Mouse (Mus musculus) embryo, embryonic 11 days (tissue): ENCODE data around the gene Acadvl.

Source experiments
- DNase-seq: peaks from one replicate; pipeline ENCODE4 v3.0.0-alpha.2; 2015

Acadvl gene

DNA sequence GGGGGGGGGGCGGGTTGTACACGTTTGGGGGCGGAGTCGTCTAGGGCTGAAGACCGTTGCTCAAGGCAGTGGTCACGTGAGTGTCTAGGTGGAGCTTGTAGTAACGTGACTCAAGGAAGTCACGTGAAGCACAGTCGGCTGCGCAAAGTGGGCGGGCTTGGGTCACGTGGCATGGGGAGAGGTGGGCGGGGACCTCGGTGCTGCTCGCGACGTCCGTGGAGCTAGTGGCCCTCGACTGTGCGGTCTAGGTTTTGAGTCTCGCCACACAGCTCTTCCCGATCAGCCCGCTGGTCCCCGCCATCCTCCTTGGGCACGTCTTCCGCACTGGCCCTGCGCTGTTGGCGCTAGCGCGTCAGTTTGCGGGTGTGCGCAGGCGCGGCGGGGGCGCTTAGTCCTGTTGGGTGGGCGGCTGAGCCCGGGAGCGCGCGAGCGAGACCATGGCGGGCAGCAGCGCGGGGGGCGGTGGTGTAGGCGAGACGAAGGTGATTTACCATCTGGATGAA is 14.8 kb downstream of the Acadvl start, which contains the start of gene Dvl2:
Dvl2 (plus strand) TSS at position 200 of the 503 bp plus-strand sequence.
- peak; percentile 97 for DNase-seq

DNA sequence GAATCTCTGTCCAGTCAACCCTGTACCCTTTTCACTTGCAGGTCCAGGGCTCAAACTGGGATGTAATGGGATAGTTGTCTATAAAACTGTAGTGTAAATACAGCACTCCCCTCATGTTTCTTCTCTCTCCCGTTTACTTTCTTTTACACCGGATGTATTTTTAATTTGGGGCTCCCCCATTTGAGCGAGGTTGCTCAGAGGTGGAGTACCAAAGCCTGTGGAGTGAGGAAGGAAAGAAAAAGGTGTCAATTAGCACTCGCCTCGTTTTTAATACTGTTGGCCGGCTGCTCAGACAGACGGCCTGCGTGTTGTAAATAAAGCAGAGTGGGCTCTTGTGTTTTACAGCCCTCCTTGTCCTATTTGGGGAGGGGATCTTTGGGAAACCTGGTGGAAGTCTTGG is 15.5 kb downstream of the Acadvl start:
- DNase-seq, result no peak

DNA sequence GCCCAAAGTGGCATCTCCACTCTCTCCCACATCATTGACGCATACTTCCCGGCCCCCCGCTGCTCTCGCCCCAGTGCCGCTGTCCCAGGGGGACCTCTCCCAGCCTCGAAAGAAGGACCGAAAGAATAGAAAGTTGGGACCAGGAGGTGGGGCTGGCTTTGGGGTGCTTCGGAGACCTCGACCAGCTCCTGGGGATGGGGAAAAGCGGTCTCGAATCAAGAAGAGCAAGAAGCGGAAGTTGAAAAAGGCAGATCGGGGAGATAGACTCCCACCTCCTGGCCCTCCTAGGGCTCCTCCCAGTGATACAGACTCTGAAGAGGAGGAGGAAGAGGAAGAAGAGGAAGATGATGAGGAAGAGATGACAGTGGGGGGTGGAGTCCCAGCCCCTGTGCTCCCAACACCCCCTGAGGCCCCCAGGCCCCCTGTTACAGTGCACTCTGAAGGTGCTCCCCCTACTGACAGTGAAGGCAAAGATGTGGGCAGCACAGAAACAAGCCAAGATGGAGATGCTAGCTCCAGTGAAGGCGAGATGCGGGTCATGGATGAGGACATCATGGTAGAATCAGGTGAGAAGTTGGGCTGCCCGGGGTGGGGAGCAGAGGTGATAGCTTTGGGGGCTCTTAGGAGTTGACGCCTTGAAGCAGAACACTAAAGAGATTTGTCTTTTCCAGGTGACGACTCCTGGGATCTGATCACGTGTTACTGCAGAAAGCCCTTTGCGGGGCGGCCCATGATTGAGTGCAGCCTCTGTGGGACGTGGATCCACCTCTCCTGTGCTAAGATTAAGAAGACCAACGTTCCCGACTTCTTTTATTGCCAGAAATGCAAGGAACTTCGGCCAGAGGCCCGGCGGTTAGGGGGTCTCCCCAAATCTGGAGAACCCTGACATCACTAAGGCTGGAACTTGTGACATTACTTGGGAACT is 16.4 kb downstream of the Acadvl start:
- no peak for DNase-seq

DNA sequence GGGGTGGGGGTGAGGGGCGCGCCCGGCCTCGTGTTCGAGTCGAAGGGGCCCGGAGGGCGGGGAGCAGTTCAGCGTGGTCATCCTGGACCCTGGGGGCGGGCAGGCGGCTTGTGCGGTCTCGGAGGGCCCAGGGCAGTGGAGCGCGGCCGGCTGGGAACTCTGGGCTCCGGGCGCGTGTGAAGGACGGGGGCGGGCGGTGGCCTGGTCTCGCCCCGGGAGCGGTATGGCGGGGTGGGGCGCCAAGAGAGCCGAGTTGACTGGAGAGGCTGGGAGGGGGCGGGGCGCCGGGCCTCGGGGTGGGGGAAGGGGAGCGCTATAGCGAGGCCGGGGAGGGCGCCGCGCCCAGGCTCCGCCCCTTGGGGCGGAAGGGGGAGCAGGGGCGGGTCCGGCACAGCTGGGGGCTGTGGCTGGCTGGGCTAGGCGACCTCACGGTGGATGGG is 18.1 kb downstream of the Acadvl start:
- DNase-seq, result peak; percentile 93

DNA sequence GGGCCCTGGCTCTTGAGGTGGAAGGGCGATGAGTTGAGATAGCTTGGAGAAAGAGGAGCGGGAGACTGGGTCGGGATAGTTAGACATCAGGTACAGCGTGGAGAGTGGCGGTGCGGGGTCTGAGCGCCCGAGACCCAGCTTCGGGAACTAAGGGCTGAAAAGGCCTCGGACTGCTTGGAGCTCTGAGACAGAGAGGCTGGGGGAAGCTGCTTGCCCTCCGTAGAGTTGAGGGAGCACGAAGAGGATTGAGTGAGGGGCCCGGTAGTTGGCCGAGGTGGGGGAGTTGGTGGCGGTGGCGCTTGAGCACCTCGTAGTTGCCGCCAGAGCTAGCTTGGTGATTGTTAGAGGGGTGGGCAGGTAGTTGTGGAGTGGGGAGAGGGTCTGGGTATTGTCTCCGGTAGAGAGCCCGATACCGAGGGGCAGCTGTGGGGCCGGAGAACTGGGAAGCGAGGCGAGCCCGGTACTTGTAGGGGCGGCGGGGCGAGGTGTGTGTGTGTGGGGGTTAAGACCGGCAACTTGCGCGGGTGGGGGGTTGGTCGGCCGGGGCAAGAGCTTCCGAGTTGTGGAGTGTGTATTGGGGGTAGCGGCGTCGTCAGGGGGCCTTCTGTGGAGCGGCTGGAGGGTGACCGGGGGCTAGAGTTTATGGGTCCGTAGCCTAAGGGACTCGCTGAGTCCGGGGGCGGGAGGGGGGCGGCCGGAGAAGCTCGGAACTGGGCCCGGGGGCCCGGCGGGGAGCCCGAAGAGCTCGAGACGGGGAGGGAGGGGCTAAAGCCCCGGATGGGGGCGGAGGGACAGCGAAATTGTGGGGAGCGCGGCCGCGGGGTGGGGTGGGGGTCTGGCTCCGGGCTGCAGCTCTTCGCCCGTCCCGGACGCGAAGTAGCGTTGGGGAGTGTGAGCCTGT is 18.8 kb downstream of the Acadvl start:
- DNase-seq, result peak; percentile 71

DNA sequence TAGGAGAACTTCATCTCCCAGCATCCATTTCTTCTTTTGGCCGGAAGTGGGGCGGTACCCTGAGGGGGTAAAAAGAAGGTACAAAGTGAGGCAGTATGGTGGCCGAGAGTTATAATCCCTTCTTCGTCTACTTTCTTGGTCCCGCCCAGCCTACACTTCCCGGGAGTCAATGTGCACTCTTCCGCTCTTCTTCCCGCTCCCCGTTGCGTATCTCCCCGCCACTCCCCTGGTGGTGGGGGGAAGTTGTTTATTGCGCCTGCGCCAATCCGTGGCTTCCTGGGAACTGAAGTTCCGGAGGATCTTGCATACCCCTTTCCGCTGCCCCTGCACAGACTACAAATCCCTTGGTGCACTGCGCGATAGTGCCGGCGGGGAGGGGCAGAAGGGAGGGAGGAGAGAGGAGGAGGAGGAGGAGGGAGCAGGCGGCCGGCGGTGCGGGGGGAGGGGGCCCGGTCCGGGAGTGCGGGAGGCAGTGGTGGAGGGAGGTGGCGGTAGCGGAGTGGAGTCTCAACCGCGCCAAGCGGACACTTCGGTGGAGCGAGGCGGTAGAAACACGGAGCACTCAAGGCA is 19.7 kb downstream of the Acadvl start, which contains the start of gene Phf23:
Phf23 (plus strand) TSS at position 387 of the 570 bp plus-strand sequence.
- peak; percentile 98 for DNase-seq

DNA sequence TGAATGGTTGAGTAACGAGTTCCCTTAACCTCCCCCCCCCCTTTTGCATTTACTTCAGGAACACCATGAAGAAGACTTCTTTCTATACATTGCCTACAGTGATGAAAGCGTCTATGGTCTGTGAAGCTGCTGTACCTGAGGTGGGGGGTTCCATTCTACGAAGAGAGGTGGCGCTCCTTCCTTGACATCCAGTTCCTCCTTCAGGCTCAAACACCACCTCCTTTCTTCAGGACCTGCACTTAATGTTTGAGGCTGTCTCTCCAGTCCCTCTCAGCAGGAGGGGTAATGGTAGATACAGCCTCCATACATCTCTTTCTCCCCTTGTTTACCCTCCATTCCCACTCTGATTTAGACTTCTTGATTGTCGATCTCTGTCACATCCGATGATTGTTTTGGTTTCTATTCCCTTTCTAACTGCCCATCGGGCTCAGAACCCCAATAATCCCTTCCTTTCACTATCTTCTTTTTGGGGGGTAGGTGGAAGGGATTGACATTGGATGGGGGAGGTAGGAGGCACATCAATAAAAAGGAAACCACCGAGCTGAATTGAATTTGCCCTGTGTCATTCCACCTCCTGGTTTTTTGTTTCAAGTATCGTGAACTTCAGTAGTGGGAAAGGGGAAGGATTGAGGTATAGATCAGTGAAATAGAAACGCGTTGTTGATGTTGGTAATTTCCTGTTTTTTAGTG is 20.7 kb downstream of the Acadvl start:
- DNase-seq, result no peak

DNA sequence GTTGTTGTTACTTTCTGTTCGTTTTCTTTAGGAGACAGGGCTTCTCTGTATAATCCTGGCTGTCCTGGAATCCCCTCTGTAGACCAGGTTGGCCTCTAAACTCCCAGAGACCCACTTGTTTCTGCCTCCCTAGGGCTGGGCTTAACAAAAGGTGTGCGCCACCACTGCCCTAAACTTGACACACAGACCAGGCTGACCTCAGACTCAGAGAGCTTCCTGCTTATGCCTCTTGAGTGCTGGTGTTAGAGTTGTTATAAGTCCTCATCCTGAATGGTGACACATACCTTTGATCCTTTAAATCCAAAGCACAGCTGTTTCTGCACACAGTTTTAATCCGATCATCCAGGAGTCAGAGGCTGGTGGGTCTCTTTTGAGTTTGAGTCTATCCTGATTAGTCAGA is 22.3 kb downstream of the Acadvl start:
- no peak for DNase-seq

DNA sequence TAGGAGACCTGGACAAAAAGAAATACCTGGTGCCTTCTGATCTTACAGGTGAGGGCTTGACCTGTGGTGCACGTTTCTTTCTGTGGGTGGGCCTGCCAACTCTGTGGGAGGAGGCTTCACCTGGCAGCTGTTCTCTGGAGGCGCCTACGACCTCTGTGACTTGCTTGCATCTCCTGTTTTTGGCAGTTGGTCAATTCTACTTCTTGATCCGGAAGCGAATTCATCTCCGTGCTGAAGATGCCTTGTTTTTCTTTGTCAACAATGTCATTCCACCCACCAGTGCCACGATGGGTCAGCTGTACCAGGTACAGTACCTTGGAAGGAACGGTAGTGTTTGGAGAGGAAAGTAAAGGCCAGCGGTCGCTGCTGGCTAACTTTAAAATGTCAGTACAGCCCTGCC is 22.8 kb downstream of the Acadvl start:
- DNase-seq, result no peak

DNA sequence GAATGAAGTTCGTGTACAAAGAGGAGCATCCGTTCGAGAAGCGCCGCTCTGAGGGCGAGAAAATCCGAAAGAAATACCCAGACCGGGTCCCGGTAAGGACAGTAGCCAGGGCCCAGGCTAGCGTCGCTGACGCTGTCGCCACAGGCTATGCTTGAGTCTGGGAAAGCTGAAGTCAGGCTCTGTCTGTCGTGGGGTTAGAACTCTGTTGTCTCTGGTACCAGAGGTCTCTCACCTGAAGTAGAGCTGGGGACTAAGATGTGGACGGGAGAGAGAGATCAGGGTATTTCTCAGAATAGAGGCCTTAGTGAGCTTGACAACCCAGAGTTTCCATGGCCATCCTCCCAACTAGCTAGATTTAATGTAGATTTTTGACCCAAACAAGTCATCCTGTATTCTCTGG is 23.5 kb downstream of the Acadvl start:
- DNase-seq, result no peak

DNA sequence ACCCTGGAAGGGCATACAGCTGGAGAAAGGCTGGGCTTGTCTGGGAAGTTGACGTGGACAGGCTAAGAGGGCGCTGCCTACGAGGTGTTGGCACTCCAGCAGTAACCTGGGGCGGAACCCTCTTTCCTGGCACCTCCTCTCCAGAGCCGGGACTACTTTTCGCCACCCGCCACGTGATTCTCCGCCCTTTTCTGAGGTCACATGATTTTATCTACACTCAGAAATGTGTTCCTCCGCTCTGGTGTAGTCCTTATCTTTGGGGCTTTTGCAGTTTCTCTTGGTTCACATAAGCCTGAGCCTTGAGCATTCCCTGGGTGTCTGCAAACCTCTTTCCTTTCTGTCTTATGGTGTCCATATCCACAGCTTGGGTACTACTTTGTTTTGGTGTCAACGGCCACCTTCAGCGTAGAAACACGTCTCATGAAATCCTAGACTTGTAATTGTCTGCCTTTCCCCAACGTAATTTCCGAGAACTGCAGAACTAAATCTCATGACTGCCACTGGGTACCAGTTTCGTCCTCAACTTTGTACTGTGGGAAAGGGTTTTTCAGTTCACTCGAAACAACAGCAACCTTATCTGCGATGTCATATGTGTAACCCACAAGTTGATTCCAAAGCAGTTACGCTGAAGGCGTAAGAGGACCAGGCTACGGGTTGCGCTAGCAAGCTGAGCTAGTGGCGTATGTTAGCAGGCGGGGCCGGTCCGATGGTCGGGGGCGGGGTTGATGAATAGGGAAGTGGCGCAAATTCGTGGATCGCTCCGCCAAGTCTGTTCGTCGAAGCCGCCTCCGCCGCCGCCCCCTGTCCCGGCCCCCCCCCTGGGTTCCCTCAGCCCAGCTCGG is 24.1 kb downstream of the Acadvl start, which contains the start of gene Gabarap:
Gabarap (plus strand) TSS at position 294 of the 842 bp plus-strand sequence.
- DNase-seq, result peak; percentile 98

DNA sequence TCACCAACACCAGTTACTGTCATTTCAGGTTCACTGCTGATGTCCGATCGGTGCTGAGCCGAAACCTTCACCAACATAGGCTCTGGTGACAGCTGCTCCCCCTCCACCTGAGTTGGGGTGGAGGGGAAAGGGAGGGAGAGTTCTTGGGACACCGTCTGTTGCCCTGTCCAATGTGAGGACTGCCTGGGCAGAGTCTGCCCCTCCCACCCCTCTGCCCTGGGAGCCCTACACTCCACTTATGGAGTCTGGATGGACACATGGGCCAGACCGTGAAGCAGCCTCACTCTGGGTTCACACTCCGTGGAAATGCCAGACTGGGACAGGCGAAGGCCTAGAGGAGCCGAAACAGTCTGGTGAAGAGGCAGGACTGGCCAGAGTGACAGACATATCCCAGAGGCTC is 25.3 kb downstream of the Acadvl start:
- DNase-seq, result no peak

DNA sequence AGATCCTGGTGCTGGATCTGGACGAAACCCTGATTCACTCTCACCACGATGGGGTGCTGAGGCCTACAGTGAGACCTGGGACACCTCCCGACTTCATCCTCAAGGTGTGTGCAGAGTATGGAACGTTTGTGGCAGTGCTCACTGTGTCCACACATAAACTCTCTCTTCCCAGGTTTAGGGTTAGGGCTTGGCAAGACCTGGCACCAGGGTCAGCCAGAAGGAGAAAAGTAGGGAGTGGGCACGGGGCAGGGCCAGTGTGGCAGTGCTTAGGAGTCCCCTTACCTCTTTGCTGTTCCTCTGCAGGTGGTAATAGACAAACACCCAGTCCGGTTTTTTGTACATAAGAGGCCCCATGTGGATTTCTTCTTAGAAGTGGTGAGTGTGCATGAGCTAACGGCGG is 30.8 kb downstream of the Acadvl start:
- no peak for DNase-seq

DNA sequence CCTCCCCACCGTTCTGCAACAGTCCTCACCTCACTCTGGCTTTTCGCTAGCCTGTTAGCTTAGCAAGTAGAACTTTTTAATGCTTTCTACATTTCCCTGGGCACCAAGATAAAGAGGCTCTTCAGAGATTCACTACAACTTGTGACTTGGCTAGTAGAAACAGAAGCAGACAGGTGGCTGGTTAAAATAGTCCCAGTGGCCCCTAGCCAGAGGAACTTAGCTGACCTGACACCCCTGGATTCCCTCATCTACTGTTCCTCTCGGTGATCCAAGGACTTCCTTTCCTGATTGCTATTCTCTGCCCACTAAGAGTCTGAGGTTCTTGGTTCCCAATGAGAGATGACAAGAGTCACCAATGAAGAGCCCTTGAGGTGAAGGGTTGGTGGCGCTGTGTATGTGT is 31.8 kb downstream of the Acadvl start:
- no peak for DNase-seq

DNA sequence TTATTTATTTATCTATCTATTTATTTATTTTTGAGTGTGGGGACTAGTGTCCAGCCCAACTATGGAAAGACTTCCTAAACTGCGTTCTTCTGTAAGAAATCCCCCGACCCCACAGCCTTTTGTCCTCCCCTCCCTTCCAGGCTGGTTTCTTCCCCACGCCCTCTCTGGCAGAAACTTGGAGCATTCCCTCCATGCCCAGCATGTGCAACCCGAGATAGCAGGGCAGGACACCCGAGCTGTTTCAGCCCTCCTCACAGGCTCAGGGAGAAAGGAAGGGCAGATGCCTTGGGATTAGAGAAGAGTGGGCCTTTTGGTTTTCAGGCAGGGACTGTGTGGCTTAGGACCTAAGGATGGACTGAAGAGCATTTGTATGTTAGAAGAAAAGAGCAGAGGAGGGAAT is 32.3 kb downstream of the Acadvl start:
- no peak for DNase-seq

DNA sequence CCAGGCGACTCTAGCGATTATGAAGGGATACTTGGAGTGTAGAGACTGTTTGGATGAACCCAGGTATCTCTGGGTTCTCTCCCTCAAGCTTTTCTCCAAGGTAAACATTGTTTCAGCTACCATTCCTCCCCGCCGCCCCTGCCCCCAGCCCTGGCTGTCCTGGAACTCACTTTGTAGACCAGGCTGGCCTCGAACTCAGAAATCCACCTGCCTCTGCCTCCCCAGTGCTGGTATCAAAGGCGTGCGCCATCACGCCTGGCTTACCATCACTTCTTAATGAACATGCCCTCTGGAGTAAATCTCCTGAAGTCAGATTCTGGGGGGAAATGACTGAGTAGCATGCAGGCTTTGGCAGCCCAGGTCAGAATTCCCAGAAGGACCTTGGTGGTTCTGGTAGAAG is 33.0 kb downstream of the Acadvl start, which contains the start of gene Elp5:
Elp5 (minus strand) TSS at position 293 of the 400 bp plus-strand sequence.
- DNase-seq, result no peak

DNA sequence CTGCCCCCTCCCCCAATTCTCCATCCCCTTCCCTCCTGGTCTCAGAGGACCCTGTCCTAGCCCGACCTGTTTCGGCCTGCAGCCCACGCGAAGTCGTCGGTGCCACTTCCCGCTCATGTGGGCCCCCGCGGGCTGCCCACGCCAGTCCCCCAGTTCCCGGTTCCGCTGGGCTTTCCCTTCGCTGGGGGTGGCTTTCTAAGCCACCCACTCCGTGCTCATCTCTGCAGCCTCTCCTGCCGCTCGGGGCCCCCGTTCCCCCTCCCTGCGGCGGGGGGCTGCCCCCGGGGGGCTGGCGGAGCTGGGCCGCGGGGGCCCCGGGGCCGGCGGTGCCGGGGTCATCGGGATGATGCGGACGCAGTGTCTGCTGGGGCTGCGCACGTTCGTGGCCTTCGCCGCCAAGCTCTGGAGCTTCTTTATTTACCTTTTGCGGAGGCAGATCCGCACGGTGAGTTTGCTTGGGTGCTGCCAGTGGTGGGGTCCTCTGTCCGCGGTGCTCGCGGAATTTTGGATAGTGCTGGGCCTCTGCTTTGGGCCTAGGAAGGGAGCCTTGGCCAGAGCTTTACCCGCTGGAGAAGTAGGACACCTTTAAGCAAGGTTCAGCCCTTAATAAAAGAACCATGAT is 34.0 kb downstream of the Acadvl start, which contains the start of gene Ctdnep1:
Ctdnep1 (plus strand) TSS at position 16 of the 622 bp plus-strand sequence.
- DNase-seq, result peak; percentile 41

DNA sequence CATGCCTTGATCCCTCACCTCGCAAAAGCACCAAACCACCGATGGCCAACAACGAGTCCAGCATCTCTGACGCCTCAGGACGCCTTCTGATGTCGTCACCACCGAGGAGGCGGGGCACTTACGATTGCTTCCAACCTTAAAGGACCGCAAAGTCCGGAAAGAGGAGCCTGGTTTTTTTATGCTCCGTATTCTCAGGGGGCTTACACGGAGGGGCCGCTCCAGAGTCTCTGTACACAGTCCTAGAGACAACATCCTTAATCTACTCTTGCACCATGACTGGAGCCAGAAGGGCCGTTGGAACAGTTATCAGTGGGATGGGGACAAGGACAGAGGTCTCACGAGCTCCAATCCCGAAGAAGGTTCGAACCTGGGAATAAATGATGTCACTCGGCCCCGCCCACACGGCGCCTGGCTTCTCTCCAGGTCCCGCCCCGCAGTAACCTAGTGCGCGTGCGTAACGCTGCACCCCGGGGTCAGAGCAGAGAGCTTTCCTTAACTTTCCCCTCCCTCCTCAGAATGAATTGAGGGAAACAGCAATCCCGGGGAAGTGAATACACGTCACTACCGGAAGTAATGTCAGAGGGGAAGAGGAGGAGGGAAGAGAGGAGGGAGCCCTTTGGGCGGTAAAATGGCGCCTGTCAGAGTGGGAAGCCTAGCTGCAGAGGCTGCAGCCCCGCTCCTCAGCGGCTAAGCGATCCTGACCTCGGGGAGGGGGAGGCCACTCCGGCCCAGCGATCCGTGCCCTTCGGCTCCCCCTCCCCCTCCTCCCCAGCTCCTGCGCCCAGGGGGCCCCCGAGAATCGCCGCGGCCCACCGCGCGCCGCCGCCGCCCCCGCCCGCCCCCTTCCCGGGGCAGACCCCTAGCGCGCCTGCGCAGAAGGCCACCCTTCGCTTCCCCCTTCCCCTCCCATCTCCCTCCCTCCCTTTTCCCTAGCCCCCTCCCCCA is 34.7 kb downstream of the Acadvl start:
- peak; percentile 98 for DNase-seq

DNA sequence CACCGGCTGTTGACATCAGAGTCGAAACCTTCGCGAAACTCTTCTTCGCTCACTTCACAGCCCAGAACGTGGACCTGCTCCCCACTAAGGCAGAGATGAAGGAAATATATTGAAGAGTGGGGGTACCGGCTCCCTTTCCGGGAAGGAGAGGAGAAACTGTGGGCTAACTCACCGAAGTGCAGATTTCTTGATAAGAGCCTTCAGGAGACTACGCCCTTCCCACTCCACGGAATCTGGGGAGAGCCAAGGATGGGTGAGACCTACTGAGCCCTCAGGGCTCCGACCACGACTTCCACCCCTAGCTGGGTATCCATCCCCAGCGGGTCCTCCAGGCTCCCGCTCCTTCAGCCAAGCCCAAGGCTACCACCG is 35.4 kb downstream of the Acadvl start:
- DNase-seq, result no peak
